Mouse (Mus musculus): ENCODE results near the gene Gtf3c5.

DNA sequence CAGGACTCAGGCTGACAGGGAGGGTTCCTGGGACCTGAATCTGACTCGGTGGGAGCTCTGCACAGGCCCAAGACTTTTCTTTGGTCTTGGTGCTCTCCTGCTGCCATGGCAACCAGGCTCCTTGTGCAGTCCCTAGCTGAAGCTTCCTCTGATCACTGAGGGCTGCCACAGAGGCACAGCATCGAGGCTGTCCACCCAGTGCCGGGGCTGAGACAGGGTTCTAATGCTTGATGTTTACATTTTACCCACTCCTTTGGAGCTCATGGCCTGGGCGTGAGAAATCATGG is 46.0 kb downstream of the Gtf3c5 start:
- TF ChIP-seq POLR2A (IDR thresholded peaks at IDR 0.05; ENCODE audit: borderline replicate concordance, control insufficient read depth, low read depth, low read length) (no peak), CTCF (IDR thresholded peaks at IDR 0.05; ENCODE audit: control insufficient read depth, insufficient read depth, low read length) (no peak)
